Comparison of ENCODE assay signal across 7 mouse cellular contexts in genomic region chr19:37018411-37018810, GRCm38 (mm10).
DNase-seq lines count a peak whose midpoint lies in the region; ATAC-seq and TF ChIP-seq lines count a peak whose summit lies in the region.

No protein-coding gene starts in this region.

- 19% methylated on average over 26 of the region's 26 CpGs for WGBS in bone marrow, adult 2 months
- WGBS in forebrain, embryonic 14.5 days, result 3% methylated on average over 26 of the region's 26 CpGs
- 4% methylated on average over 26 of the region's 26 CpGs for WGBS in intestine, embryonic 14.5 days
- 4% methylated on average over 26 of the region's 26 CpGs for WGBS in liver, embryonic 11.5 days
- WGBS in midbrain, postnatal 0 days, result 5% methylated on average over 26 of the region's 26 CpGs
- WGBS in stomach, postnatal 0 days, result 4% methylated on average over 26 of the region's 26 CpGs

- H3K4me2 ChIP-seq in forebrain, embryonic 14.5 days (ENCODE audit: low read length), result peak overlapping the region; percentile 43
- H3K4me2 ChIP-seq in intestine, embryonic 14.5 days (ENCODE audit: low read length), result peak overlapping the region; percentile 51
- H3K4me2 ChIP-seq in liver, embryonic 11.5 days, result peak overlapping the region; percentile 87
- peak overlapping the region; percentile 44 for H3K4me2 ChIP-seq in midbrain, postnatal 0 days (ENCODE audit: low read depth, low read length, poor library complexity, severe bottlenecking)
- H3K4me2 ChIP-seq in stomach, postnatal 0 days (replicated peaks; ENCODE audit: low read depth), result peak overlapping the region; percentile 58

- ATAC-seq in forebrain, embryonic 14.5 days, result peak; percentile 94
- peak; percentile 94 for ATAC-seq in intestine, embryonic 14.5 days (replicated peaks; ENCODE audit: low FRiP score, low TSS enrichment, low read depth)
- ATAC-seq in liver, embryonic 11.5 days (replicated peaks; ENCODE audit: low FRiP score), result peak; percentile 92
- peak; percentile 90 for ATAC-seq in midbrain, postnatal 0 days (ENCODE audit: low FRiP score)
- ATAC-seq in stomach, postnatal 0 days (ENCODE audit: low FRiP score, low TSS enrichment), result peak; percentile 95

- peak; percentile 80 for DNase-seq in WW6 (ENCODE audit: low read depth, low spot score)
- DNase-seq in forebrain, embryonic 14.5 days (ENCODE audit: low spot score), result peak; percentile 82
- peak; percentile 84 for DNase-seq in intestine, embryonic 14.5 days (ENCODE audit: low spot score)
- DNase-seq in liver, embryonic 11.5 days (ENCODE audit: low spot score), result peak; percentile 82
- peak; percentile 79 for DNase-seq in midbrain, postnatal 0 days (ENCODE audit: low spot score)
- DNase-seq in stomach, postnatal 0 days (ENCODE audit: low spot score), result peak; percentile 85

- no peaks in the 10 kb centered on the region; the same call in 1 of the 2 replicates for H3K4me1 ChIP-seq in bone marrow, adult 2 months (ENCODE audit: control insufficient read depth, insufficient read depth, low read length)
- no peaks in the 10 kb centered on the region for H3K4me1 ChIP-seq in forebrain, embryonic 14.5 days (ENCODE audit: control insufficient read depth, insufficient read depth, low read length)
- H3K4me1 ChIP-seq in intestine, embryonic 14.5 days (replicated peaks; ENCODE audit: control insufficient read depth, insufficient read depth, low read length), result no peaks in the 10 kb centered on the region
- H3K4me1 ChIP-seq in liver, embryonic 11.5 days (replicated peaks; ENCODE audit: control insufficient read depth, insufficient read depth, low read length), result peaks cover 7% of the 10 kb centered on the region; the same call in 1 of the 2 replicates
- H3K4me1 ChIP-seq in midbrain, postnatal 0 days (ENCODE audit: insufficient read depth, low read length), result peaks cover 3% of the 10 kb centered on the region; the same call in 1 of the 2 replicates
- H3K4me1 ChIP-seq in stomach, postnatal 0 days (replicated peaks; ENCODE audit: control insufficient read depth, insufficient read depth), result peaks cover 3% of the 10 kb centered on the region; the same call in 1 of the 2 replicates

- no peak for TF ChIP-seq EP300 in stomach, postnatal 0 days (optimal IDR thresholded peaks at IDR 0.05)

- peaks cover 9% of the 10 kb centered on the region; the same call in 1 of the 2 replicates for H3K36me3 ChIP-seq in forebrain, embryonic 14.5 days (ENCODE audit: control insufficient read depth, insufficient read depth, low read length)
- peaks cover 8% of the 10 kb centered on the region for H3K36me3 ChIP-seq in intestine, embryonic 14.5 days (ENCODE audit: control insufficient read depth, insufficient read depth, low read length)
- H3K36me3 ChIP-seq in liver, embryonic 11.5 days (ENCODE audit: control insufficient read depth, insufficient read depth, low read length), result peaks cover 2% of the 10 kb centered on the region; the same call in 1 of the 2 replicates
- H3K36me3 ChIP-seq in midbrain, postnatal 0 days (ENCODE audit: insufficient read depth, low read length), result no peaks in the 10 kb centered on the region
- peaks cover 6% of the 10 kb centered on the region for H3K36me3 ChIP-seq in stomach, postnatal 0 days (ENCODE audit: control insufficient read depth, insufficient read depth, low read length)

- no peaks in the 10 kb centered on the region for H3K27me3 ChIP-seq in forebrain, embryonic 14.5 days (replicated peaks; ENCODE audit: control insufficient read depth, insufficient read depth, low read length)
- H3K27me3 ChIP-seq in intestine, embryonic 14.5 days (replicated peaks; ENCODE audit: control insufficient read depth, insufficient read depth, low read length), result no peaks in the 10 kb centered on the region
- H3K27me3 ChIP-seq in liver, embryonic 11.5 days (replicated peaks; ENCODE audit: control insufficient read depth, insufficient read depth, low read length), result no peaks in the 10 kb centered on the region
- no peaks in the 10 kb centered on the region for H3K27me3 ChIP-seq in midbrain, postnatal 0 days (ENCODE audit: insufficient read depth, low read length)
- H3K27me3 ChIP-seq in stomach, postnatal 0 days (ENCODE audit: control insufficient read depth, insufficient read depth, low read length), result no peaks in the 10 kb centered on the region

- H3K9me3 ChIP-seq in forebrain, embryonic 14.5 days (replicated peaks; ENCODE audit: control insufficient read depth, low read length), result 0 out of 2 replicates have a peak, but pooled peaks cover 4% of the 10 kb centered on the region
- peaks cover 9% of the 10 kb centered on the region; the same call in 1 of the 2 replicates for H3K9me3 ChIP-seq in intestine, embryonic 14.5 days (ENCODE audit: control insufficient read depth, low read length)
- no peaks in the 10 kb centered on the region for H3K9me3 ChIP-seq in liver, embryonic 11.5 days (ENCODE audit: control insufficient read depth, low read length)
- H3K9me3 ChIP-seq in midbrain, postnatal 0 days (ENCODE audit: low read length), result 0 out of 2 replicates have a peak, but pooled peaks cover 4% of the 10 kb centered on the region
- no peaks in the 10 kb centered on the region for H3K9me3 ChIP-seq in stomach, postnatal 0 days (ENCODE audit: control insufficient read depth, low read length)

- peak; percentile 33; the same call in 1 of the 2 replicates for TF ChIP-seq POLR2A in bone marrow, adult 2 months (IDR thresholded peaks at IDR 0.05; ENCODE audit: borderline replicate concordance, control insufficient read depth, low read depth, low read length)

- H3K27ac ChIP-seq in bone marrow, adult 2 months (ENCODE audit: control insufficient read depth, insufficient read depth, low read depth, low read length, poor library complexity), result no peak overlapping the region
- no peak overlapping the region for H3K27ac ChIP-seq in forebrain, embryonic 14.5 days (ENCODE audit: low read depth, low read length)
- H3K27ac ChIP-seq in intestine, embryonic 14.5 days (ENCODE audit: low read depth), result no peak overlapping the region
- no peak overlapping the region for H3K27ac ChIP-seq in liver, embryonic 11.5 days (ENCODE audit: low read depth, low read length)
- no peak overlapping the region for H3K27ac ChIP-seq in midbrain, postnatal 0 days (ENCODE audit: low read depth, low read length)
- no peak overlapping the region for H3K27ac ChIP-seq in stomach, postnatal 0 days (replicated peaks)

- TF ChIP-seq CTCF in bone marrow, adult 2 months (IDR thresholded peaks at IDR 0.05; ENCODE audit: control insufficient read depth, insufficient read depth, low read length), result no peak
- no peak for TF ChIP-seq CTCF in midbrain, postnatal 0 days (IDR thresholded peaks at IDR 0.05)
- no peak for TF ChIP-seq CTCF in stomach, postnatal 0 days (IDR thresholded peaks at IDR 0.05; ENCODE audit: low read depth)

- peak overlapping the region; percentile 58 for H3K4me3 ChIP-seq in bone marrow, adult 2 months (replicated peaks; ENCODE audit: control insufficient read depth, low read depth, low read length)
- H3K4me3 ChIP-seq in forebrain, embryonic 14.5 days (ENCODE audit: low read depth, low read length), result peak overlapping the region; percentile 26
- peak overlapping the region; percentile 42 for H3K4me3 ChIP-seq in intestine, embryonic 14.5 days (ENCODE audit: low read depth, low read length)
- H3K4me3 ChIP-seq in liver, embryonic 11.5 days (ENCODE audit: low read depth, low read length), result peak overlapping the region; percentile 51
- H3K4me3 ChIP-seq in midbrain, postnatal 0 days (ENCODE audit: low read depth, low read length), result peak overlapping the region; percentile 26
- peak overlapping the region; percentile 39 for H3K4me3 ChIP-seq in stomach, postnatal 0 days (ENCODE audit: low read depth, low read length)

- H3K9ac ChIP-seq in forebrain, embryonic 14.5 days (ENCODE audit: low read length), result peak overlapping the region; percentile 9; the same call in 1 of the 2 replicates
- peak overlapping the region; percentile 18; the same call in 1 of the 2 replicates for H3K9ac ChIP-seq in intestine, embryonic 14.5 days (ENCODE audit: low read length)
- peak overlapping the region; percentile 62 for H3K9ac ChIP-seq in liver, embryonic 11.5 days (ENCODE audit: low read depth, low read length)
- H3K9ac ChIP-seq in midbrain, postnatal 0 days (replicated peaks; ENCODE audit: low read length, poor library complexity, severe bottlenecking), result peak overlapping the region; percentile 51; the same call in 1 of the 2 replicates
- H3K9ac ChIP-seq in stomach, postnatal 0 days (ENCODE audit: low read length), result peak overlapping the region; percentile 18; the same call in 1 of the 2 replicates

Comparison
In these comparisons a context has a peak if more than half of its experiments do, and no peak if none do; other contexts are left out.
1. H3K9ac ChIP-seq: peak in every context shown above with its lines; median percentile 62 in liver, embryonic 11.5 days; 51 in midbrain, postnatal 0 days; 18 in intestine, embryonic 14.5 days; 18 in stomach, postnatal 0 days; 9 in forebrain, embryonic 14.5 days.